In the genomic region with DNA sequence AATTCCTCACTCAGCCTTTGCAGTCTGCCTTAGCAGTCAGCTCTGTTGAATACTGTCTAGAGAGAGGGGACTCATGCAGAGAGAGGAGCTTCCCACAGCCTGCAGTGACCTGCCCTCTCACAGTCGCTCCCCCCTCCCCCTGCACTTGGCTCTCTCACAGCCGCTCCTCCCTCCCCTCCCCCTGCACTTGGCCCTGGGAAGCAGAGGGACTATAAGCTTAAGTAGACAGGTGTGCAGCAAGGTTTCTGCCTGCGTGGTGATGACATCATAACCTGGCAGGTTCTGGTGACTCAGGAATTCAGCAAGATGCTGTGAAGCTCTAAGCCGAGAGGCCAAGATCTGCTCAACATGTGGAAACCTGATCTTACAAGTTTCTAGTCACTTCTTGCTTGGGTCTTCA, we compare ENCODE assay signal across 8 mouse cellular contexts.
DNase-seq lines count a peak whose midpoint lies in the region; ATAC-seq and TF ChIP-seq lines count a peak whose summit lies in the region.
"Had no signal": no experiment of that assay in that cellular context is flagged by ENCODE, and none has a peak within 500 bp of the region (broad histone marks: within the 10 kb centered on the region; RNA-seq: fewer than 3 reads in every experiment).

No protein-coding gene starts in this region.

- peak; percentile 62; the same call in 1 of the 2 replicates for ATAC-seq in hindbrain, postnatal 0 days
- peak; percentile 73 for ATAC-seq in limb, embryonic 13.5 days (ENCODE audit: low FRiP score, low read depth)
- ATAC-seq in stomach, embryonic 16.5 days (ENCODE audit: insufficient read depth, low FRiP score): peak; percentile 75
- ATAC-seq: forebrain, postnatal 0 days had no signal

- H3K27me3 ChIP-seq in hindbrain, postnatal 0 days (ENCODE audit: insufficient read depth, low read length): no peaks in the 10 kb centered on the region
- no peaks in the 10 kb centered on the region for H3K27me3 ChIP-seq in limb, embryonic 13.5 days
- no peaks in the 10 kb centered on the region for H3K27me3 ChIP-seq in stomach, embryonic 16.5 days (ENCODE audit: control insufficient read depth, insufficient read depth, low read length)

- H3K27ac ChIP-seq in hindbrain, postnatal 0 days: no peak overlapping the region
- no peak overlapping the region for H3K27ac ChIP-seq in limb, embryonic 13.5 days
- H3K27ac ChIP-seq in stomach, embryonic 16.5 days (ENCODE audit: low read length): peak overlapping the region; percentile 68

- no peaks in the 10 kb centered on the region for H3K9me3 ChIP-seq in hindbrain, postnatal 0 days (ENCODE audit: low read length)
- 0 out of 2 replicates have a peak, but pooled peaks cover 8% of the 10 kb centered on the region for H3K9me3 ChIP-seq in limb, embryonic 13.5 days
- H3K9me3 ChIP-seq in stomach, embryonic 16.5 days (replicated peaks; ENCODE audit: control insufficient read depth, low read length): no peaks in the 10 kb centered on the region

- H3K9ac ChIP-seq in hindbrain, postnatal 0 days (replicated peaks; ENCODE audit: low read length): no peak overlapping the region
- no peak overlapping the region for H3K9ac ChIP-seq in limb, embryonic 13.5 days
- no peak overlapping the region for H3K9ac ChIP-seq in stomach, embryonic 16.5 days (ENCODE audit: low read length)
- H3K9ac ChIP-seq: forebrain, postnatal 0 days had no signal

- DNase-seq in thymus, postnatal 0 days (ENCODE audit: low spot score): peak; percentile 2
- DNase-seq in thymus, postnatal 4 days: no peak
- DNase-seq in hindbrain, postnatal 0 days (ENCODE audit: low spot score): peak; percentile 37
- DNase-seq in ovary, postnatal 10 days (ENCODE audit: low spot score): no peak
- DNase-seq in cerebellum, adult 9-10 months: no peak
- DNase-seq: forebrain, postnatal 0 days had no signal

- WGBS in hindbrain, postnatal 0 days: 14% methylated on average over 4 of the region's 4 CpGs
- WGBS in limb, embryonic 13.5 days: 6% methylated on average over 4 of the region's 4 CpGs
- 14% methylated on average over 4 of the region's 4 CpGs for WGBS in stomach, embryonic 16.5 days

- H3K36me3 ChIP-seq in hindbrain, postnatal 0 days (ENCODE audit: insufficient read depth, low read length): no peaks in the 10 kb centered on the region
- no peaks in the 10 kb centered on the region for H3K36me3 ChIP-seq in limb, embryonic 13.5 days
- no peaks in the 10 kb centered on the region for H3K36me3 ChIP-seq in stomach, embryonic 16.5 days (ENCODE audit: control insufficient read depth, insufficient read depth, low read length)

- H3K4me3 ChIP-seq in hindbrain, postnatal 0 days (ENCODE audit: low read length): no peak overlapping the region
- H3K4me3 ChIP-seq in limb, embryonic 13.5 days: no peak overlapping the region
- no peak overlapping the region for H3K4me3 ChIP-seq in stomach, embryonic 16.5 days (replicated peaks; ENCODE audit: low read length)

- TF ChIP-seq CTCF in hindbrain, postnatal 0 days (IDR thresholded peaks at IDR 0.05; ENCODE audit: low read depth): no peak

- H3K4me2 ChIP-seq in hindbrain, postnatal 0 days (ENCODE audit: low read depth, low read length): no peak overlapping the region
- no peak overlapping the region for H3K4me2 ChIP-seq in limb, embryonic 13.5 days (replicated peaks)
- H3K4me2 ChIP-seq in stomach, embryonic 16.5 days (ENCODE audit: low read depth, low read length): no peak overlapping the region

- H3K4me1 ChIP-seq in hindbrain, postnatal 0 days (ENCODE audit: insufficient read depth, low read length): no peaks in the 10 kb centered on the region
- peaks cover 8% of the 10 kb centered on the region for H3K4me1 ChIP-seq in limb, embryonic 13.5 days
- no peaks in the 10 kb centered on the region for H3K4me1 ChIP-seq in stomach, embryonic 16.5 days (ENCODE audit: control insufficient read depth, insufficient read depth, low read length)

Comparison
In these comparisons a context has a peak if more than half of its experiments do, and no peak if none do; other contexts are left out.
1. DNase-seq: peak in thymus, postnatal 0 days (single experiment) and hindbrain, postnatal 0 days (single experiment); none in thymus, postnatal 4 days (single experiment), ovary, postnatal 10 days (single experiment) and cerebellum, adult 9-10 months (single experiment).
2. Peak in every context shown above with its lines, with median percentiles within 50 percentile points of each other: ATAC-seq.